Mouse (Mus musculus) myocyte (in vitro differentiated cells): ENCODE measurements around the gene Morn1. TPM values are rescaled to one million over a fixed set of nuclear protein-coding genes. Genes with fewer than 3 reads are reported as not detected.

Experiments used
- H3K27me3 ChIP-seq: one replicate; pipeline ENCODE4 v1.6.1; 2011; ENCODE audit not compliant: control insufficient read depth, insufficient read depth, insufficient read length
- H3K36me3 ChIP-seq: one replicate; pipeline ENCODE4 v1.6.1; 2011; ENCODE audit not compliant: control insufficient read depth, insufficient read depth
- H3K4me2 ChIP-seq: one replicate; pipeline ENCODE4 v1.6.1; 2011; ENCODE audit warnings: low read depth, control low read depth
- H3K4me3 ChIP-seq: one replicate; pipeline ENCODE4 v1.5.1; 2011; ENCODE audit warnings: mild to moderate bottlenecking, control low read depth, moderate library complexity
- H3K79me2 ChIP-seq: one replicate; pipeline ENCODE4 v1.6.1; 2011; ENCODE audit not compliant: control insufficient read depth, insufficient read depth
- H3ac ChIP-seq: one replicate; pipeline ENCODE4 v1.6.1; 2011; ENCODE audit not compliant: control insufficient read depth, insufficient read length
- CEBPB ChIP-seq: IDR thresholded peaks from 2 replicates; pipeline ENCODE4 v1.6.1; 2011; ENCODE audit warnings: mild to moderate bottlenecking, moderate library complexity; ENCODE audit not compliant: poor library complexity, insufficient read depth, severe bottlenecking
- E2F4 ChIP-seq: IDR thresholded peaks from one replicate; pipeline ENCODE4 v1.6.1; 2011; ENCODE audit warnings: mild to moderate bottlenecking, control low read depth, moderate library complexity; ENCODE audit not compliant: insufficient read depth
- MAX ChIP-seq: IDR thresholded peaks from one replicate; pipeline ENCODE4 v1.6.1; 2011; ENCODE audit warnings: low read depth, mild to moderate bottlenecking, control low read depth
- MYOD1 ChIP-seq, 3 experiments: IDR thresholded peaks; one replicate each; pipeline ENCODE4 v1.6.1; 2011; ENCODE audit warnings: control low read depth in 2 of 3, low read depth in 2 of 3, mild to moderate bottlenecking in 2 of 3, moderate library complexity in 1 of 3; ENCODE audit not compliant: insufficient read length in 2 of 3, control insufficient read depth in 1 of 3
- MYOG ChIP-seq, 3 experiments: IDR thresholded peaks; one replicate each; pipeline ENCODE4 v1.6.1; 2011; ENCODE audit warnings: control low read depth in 2 of 3, low read depth in 2 of 3, mild to moderate bottlenecking in 2 of 3; ENCODE audit not compliant: insufficient read length in 2 of 3, control insufficient read depth in 1 of 3, insufficient read depth in 1 of 3
- POLR2A ChIP-seq: IDR thresholded peaks from one replicate; pipeline ENCODE4 v1.6.1; 2011; ENCODE audit warnings: low read depth, mild to moderate bottlenecking, control low read depth, moderate library complexity; ENCODE audit not compliant: insufficient read length
- POLR2AphosphoS2 ChIP-seq: IDR thresholded peaks from one replicate; pipeline ENCODE4 v1.6.1; 2011; ENCODE audit warnings: low read depth, control low read depth; ENCODE audit not compliant: insufficient read length
- REST ChIP-seq: IDR thresholded peaks from one replicate; pipeline ENCODE4 v1.6.1; 2011; ENCODE audit warnings: mild to moderate bottlenecking, control low read depth, moderate library complexity; ENCODE audit not compliant: insufficient read depth, insufficient read length
- SRF ChIP-seq: IDR thresholded peaks from one replicate; pipeline ENCODE4 v1.6.1; 2011; ENCODE audit warnings: low read depth; ENCODE audit not compliant: control insufficient read depth, insufficient read length
- TCF12 ChIP-seq: IDR thresholded peaks from one replicate; pipeline ENCODE4 v1.6.1; 2011; ENCODE audit warnings: mild to moderate bottlenecking, control low read depth; ENCODE audit not compliant: poor library complexity, insufficient read depth, severe bottlenecking
- TCF3 ChIP-seq: IDR thresholded peaks from one replicate; pipeline ENCODE4 v1.6.1; 2011; ENCODE audit warnings: low read depth, control low read depth; ENCODE audit not compliant: insufficient read length
- USF1 ChIP-seq: IDR thresholded peaks from one replicate; pipeline ENCODE4 v1.6.1; 2011; ENCODE audit warnings: low read depth, mild to moderate bottlenecking, control low read depth, moderate library complexity
- polyA plus RNA-seq: library from polyadenylated mRNA; unstranded; fragments of >200 nt; fragmentation: generic; extraction: Trizol; gene quantifications from one replicate; pipeline ENCODE4 v1.2.1, GENCODE M21; 2012; ENCODE audit warnings: missing spikeins

Morn1 gene
- polyA plus RNA-seq, 1 experiment = 2.6 TPM

DNA sequence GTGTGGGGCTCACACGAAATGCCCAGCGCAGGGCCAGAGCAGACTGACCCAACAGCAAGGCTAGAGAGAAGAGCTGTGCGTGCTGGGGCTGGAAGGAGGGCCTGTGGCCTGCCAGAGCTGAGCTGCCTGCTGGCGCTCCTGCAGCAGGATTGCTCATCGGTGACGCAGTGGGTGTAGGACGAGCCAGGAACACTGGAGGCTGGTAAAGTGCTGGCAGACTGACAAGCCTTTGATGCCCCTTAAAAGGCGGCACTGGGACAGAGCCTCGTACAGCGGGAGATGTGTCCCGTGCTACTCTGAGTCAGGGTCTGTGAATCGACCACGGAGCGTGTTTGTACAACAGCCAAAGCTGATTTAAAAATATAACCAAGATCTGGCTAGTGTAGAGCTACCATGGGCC, 43.6 kb downstream of the Morn1 start:
- TF ChIP-seq CEBPB (no peak), MAX (no peak), REST (no peak), TCF3 (no peak), MYOG (IDR thresholded peaks at IDR 0.05; ENCODE audit: control insufficient read depth in 1 of 3, insufficient read depth in 1 of 3, insufficient read length in 2 of 3, low read depth in 2 of 3) (peak in 2 of 3 experiments; percentile 28 to 65), POLR2A (peak; percentile 36), E2F4 (no peak), SRF (peak; percentile 85), POLR2AphosphoS2 (no peak), USF1 (no peak), MYOD1 (IDR thresholded peaks at IDR 0.05; ENCODE audit: control insufficient read depth in 1 of 3, insufficient read length in 2 of 3, low read depth in 2 of 3) (peak in 2 of 3 experiments; percentile 21 to 61), TCF12 (no peak)
- Histone ChIP-seq H3K4me3 (no peak overlapping the region), H3ac (no peak overlapping the region), H3K4me2 (peak overlapping the region; percentile 55), H3K79me2 (no peaks in the 10 kb centered on the region), H3K27me3 (no peaks in the 10 kb centered on the region), H3K36me3 (no peaks in the 10 kb centered on the region)

DNA sequence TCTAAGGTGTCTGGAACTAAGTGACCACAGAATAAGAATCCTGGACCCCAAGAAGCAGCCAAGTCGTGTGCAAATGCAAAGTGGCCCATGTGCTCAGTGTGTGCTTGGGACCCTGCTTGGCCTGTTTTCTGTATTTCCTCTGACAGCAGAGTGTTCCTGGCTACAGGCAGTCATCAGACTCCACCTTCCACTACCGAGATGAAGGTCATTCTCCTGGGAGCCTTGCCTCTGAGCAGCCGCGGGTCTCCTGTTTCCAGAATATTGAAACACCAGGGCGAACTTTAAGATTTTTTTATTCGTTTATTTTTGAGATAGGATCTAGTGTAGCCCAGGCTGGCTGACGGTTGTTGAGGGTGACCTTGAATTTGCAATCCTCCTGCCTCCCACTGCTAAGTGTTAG, 44.2 kb downstream of the Morn1 start:
- Histone ChIP-seq H3K27me3 (no peaks in the 10 kb centered on the region), H3K4me2 (peak overlapping the region; percentile 55), H3K4me3 (no peak overlapping the region), H3K36me3 (no peaks in the 10 kb centered on the region), H3K79me2 (no peaks in the 10 kb centered on the region), H3ac (no peak overlapping the region)
- TF ChIP-seq MAX (no peak), SRF (no peak), E2F4 (no peak), TCF3 (no peak), POLR2AphosphoS2 (no peak), CEBPB (no peak), MYOD1 (IDR thresholded peaks at IDR 0.05; ENCODE audit: control insufficient read depth in 1 of 3, insufficient read length in 2 of 3, low read depth in 2 of 3) (no peak), REST (no peak)

DNA sequence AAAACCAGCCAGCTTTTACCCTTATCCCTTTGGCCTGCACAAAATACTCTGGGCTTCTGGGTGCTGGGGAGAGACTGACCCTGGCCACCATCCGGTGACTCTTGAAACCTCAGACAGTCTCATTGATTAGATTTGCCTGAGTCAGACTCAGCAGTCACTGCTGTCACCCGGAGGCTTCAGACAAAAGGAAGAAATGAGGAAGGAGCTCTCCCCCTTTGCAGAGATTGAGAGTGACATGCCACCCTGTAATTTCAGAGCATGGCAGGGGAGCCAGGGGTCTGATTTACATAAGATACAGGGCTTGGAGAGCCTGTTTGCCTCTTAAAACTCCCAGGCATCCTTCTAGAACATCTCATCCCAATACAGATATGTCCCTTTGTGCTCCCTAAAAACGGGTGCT, 46.8 kb downstream of the Morn1 start:
- Histone ChIP-seq H3ac (no peak overlapping the region), H3K27me3 (no peaks in the 10 kb centered on the region), H3K4me2 (peak overlapping the region; percentile 59), H3K4me3 (no peak overlapping the region), H3K36me3 (no peaks in the 10 kb centered on the region), H3K79me2 (no peaks in the 10 kb centered on the region)
- TF ChIP-seq REST (no peak), SRF (no peak), POLR2AphosphoS2 (no peak), E2F4 (no peak), MAX (no peak), MYOG (IDR thresholded peaks at IDR 0.05; ENCODE audit: control insufficient read depth in 1 of 3, insufficient read depth in 1 of 3, insufficient read length in 2 of 3, low read depth in 2 of 3) (no peak), POLR2A (no peak), USF1 (no peak), CEBPB (no peak), TCF12 (no peak), TCF3 (no peak), MYOD1 (IDR thresholded peaks at IDR 0.05; ENCODE audit: control insufficient read depth in 1 of 3, insufficient read length in 2 of 3, low read depth in 2 of 3) (no peak)

DNA sequence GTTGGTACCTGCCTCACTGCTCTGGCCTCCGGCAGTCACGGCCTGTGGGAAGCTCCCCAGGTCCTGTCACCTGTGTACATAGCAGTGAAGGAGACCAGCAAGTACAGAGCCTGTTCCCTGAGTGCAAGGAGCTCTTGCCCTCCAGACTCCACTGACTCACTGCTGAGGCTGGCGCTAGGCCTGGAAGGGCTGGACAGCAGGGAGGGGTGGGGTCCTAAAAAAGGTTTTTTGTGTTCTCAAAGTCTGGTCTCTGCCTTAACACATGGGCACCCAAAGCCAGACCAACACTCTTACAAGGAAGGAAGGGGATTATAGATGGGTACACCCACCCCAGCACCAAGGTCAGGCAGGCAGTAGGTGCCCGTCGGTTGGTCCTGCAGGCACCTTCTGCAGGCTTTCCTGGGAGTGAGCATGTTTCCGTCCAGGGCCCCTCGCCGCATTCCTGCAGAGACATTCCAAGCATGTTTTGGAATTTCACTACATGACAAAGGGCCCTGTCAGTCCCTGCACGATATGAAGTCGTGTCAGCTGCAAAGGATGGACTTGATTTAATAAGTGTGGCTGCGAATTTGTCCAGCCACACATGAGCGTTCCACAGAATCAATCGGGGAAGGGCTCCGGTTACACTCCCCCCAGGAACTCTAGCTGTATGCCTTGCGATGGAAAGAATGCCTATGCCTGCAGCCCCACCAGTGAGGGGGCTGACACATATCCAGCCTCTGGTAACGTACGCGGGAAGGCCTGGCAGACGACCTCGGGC, 47.5 kb downstream of the Morn1 start:
- TF ChIP-seq MYOD1 (IDR thresholded peaks at IDR 0.05; ENCODE audit: control insufficient read depth in 1 of 3, insufficient read length in 2 of 3, low read depth in 2 of 3) (peak in 2 of 3 experiments; percentile 51 to 53), POLR2AphosphoS2 (no peak), MYOG (IDR thresholded peaks at IDR 0.05; ENCODE audit: control insufficient read depth in 1 of 3, insufficient read depth in 1 of 3, insufficient read length in 2 of 3, low read depth in 2 of 3) (peak in 1 of 3 experiments; percentile 36), POLR2A (no peak), SRF (no peak), USF1 (no peak), MAX (no peak), REST (no peak), E2F4 (no peak), CEBPB (no peak), TCF12 (peak; percentile 3), TCF3 (no peak)

More for the DNA sequence above, 47.5 kb downstream of the Morn1 start:
- no peak overlapping the region for H3ac ChIP-seq
- no peaks in the 10 kb centered on the region for H3K36me3 ChIP-seq
- no peaks in the 10 kb centered on the region for H3K79me2 ChIP-seq
- H3K4me3 ChIP-seq = no peak overlapping the region
- H3K27me3 ChIP-seq = no peaks in the 10 kb centered on the region
- H3K4me2 ChIP-seq = peak overlapping the region; percentile 59
